Mouse (Mus musculus): ENCODE measurements around the gene Ldb3. TPM values are rescaled to one million over a fixed set of nuclear protein-coding genes. Genes with fewer than 3 reads are reported as not detected.

The Ldb3 gene
- polyA plus RNA-seq, 1 experiment, result 6.6 TPM

DNA sequence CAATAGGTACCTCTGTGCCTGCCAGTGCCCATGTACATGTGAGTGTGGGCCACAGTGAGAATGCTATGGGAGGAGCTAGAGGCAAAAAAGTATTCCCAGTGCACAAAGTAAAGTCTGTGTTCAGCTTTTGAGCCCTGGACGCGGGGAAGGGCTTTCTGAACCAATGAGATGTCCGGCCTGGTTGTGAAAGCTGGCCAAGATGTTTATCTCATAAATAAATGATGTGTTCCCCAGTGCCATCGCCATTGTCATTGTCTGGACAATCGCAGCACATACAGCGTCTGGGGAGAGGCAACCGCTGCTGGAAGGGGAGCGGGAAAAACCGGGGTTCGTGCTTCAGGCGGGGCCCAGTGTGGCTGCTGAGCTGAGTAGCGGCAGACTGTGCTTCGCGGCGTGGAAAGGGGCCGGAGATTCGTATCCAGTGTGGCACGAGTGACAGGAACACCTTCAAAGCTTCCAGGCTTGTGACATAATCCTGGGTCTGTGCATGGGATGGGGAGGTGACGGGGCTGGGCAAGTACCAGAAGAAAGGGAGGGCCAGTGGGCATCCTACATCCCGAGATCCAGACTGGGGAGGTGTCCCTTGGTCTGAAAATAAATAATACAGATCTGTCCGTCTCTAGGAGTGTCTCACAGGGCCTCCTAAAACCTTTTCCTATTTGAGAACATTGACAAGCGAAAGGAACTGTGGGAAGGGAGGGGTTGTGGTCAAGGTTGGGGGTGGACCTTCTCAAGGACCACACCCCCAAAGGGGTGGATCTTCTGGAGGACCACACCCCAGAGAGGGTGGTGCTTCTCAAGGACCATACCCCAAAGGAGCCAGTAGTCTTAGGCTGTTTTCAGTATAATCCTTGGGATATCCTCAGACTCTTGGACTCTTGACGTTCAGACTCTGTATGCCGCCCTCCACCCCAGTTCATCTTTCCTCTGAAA is 2.5 kb upstream of the Ldb3 start:
- DNase-seq (ENCODE audit: low read depth), result no peak

DNA sequence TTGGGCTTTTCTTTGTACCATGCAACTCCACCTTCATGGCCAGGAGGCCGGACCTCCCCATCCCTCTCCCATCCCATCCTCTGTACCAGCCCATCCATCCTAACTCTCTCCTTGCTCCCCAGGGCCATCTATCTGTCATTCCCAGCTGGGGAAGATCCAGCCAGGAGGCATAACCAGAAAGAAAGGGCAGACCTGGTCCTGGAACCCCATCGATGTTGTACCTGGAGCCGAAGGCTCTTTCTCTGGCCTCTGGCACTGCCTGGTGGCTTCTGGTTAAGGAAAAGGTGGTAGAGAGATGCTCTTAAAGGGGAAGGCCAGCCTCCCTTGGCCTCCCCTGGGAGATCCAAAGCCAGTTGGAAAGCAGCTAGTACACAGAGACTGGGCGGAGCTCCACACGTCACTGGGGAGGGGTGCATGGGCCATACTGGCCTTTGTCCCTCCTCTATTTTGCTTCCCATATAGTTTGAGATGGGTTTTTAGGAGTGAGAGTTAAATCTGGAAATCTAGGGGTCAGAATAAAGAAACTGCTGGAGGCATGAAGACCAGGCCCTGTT is 1.6 kb upstream of the Ldb3 start:
- DNase-seq (ENCODE audit: low read depth), result no peak

DNA sequence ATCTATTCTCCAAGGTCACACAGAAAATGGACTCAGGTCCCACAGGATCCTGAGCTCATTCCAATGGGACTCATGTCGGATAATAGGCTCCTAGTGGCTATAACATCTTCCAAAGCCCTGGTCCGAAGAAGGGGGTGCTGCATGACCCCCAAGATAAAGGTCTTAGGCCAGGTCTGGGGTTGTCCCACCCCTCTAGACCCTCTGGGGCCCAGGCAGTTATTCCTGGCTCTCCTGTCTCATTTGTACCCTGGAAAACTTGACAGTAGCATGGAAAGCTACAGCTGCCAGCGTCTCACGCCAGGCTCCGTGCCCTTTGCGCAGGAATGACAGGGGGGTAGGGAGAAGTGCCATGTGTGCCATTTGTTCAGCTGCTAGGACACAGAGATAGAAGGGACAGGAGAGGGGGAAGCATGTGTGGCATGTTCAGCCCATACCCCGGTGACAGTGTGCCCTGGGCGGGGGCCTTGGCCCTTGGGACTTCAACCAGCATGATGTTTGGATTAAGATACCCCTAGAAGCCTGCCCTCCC is 767 bp upstream of the Ldb3 start:
- no peak for DNase-seq (ENCODE audit: low read depth)

DNA sequence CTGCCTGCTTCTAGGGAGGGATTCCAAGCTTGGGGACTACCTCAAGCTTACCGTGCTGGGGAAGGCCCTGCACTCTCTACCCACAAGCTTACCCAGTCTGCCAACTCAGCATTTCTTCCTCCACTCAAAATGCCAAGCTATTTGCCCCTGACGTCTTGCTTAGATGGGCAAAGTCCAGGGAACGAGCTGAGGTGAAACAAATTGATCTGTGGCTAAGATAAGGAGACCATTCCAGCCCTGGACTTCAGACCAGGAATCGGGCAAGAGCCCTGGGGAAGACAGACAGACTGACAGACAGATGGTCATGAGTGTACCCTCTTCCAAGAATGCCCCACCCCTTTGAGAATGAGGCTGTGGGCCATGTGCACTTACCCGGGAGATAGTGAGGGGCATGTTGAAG is 477 bp downstream of the Ldb3 start:
- DNase-seq (ENCODE audit: low read depth), result no peak

DNA sequence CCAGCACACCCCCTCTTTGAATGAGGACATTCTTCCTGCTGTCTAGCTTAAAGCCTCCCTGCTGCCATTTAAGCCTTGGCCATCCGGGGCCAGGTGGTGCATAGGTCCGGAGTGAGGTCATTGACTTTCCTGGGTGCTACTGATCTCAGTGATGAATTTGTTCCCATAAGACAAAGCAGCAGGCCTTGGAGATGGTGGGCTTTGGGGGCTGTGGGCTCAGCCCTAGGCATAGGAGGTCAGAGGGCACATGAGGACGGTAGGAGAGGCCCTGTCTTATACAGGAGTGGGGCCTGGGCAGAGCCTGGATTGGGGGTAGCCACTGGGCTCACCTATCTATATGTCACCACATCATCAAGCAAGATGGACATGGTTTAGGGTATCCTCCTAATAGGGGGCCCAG is 1.6 kb downstream of the Ldb3 start:
- DNase-seq (ENCODE audit: low read depth), result no peak

DNA sequence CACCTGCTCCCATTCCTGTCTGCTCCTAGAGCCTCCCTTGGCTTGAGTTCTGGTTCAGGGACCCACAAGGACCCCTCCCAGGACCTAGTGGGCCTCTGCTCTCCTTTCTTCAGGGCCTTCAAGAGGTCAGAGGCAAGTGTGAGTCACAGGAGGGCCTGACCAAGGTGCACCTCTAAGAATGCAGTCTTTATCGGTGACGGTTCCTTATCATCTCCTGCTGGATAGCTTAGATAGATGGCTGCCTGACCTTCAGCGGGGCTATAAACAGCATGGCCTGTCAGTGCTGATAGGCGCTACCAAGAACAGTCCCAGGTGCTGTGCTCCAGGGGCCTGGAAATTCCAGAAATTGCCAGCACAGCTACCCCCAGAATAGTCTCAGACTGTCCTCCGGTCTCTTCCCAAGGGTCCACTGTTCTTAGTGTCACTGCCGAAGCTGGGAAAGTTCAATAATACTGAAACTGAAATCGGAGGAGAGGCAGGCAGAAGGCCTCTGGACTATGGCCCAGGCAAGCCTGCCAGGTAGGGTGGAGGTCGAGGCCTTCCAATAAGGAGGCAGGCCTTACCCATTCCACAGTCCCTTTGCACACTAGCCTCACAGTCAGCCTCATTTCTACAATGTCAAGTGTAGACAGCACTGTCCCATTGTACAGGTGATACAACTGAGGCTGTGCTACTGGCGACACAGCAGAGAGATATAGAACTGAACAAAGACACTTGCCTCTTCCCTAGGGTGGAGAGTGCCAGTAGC is 3.0 kb downstream of the Ldb3 start:
- no peak for DNase-seq (ENCODE audit: low read depth)

DNA sequence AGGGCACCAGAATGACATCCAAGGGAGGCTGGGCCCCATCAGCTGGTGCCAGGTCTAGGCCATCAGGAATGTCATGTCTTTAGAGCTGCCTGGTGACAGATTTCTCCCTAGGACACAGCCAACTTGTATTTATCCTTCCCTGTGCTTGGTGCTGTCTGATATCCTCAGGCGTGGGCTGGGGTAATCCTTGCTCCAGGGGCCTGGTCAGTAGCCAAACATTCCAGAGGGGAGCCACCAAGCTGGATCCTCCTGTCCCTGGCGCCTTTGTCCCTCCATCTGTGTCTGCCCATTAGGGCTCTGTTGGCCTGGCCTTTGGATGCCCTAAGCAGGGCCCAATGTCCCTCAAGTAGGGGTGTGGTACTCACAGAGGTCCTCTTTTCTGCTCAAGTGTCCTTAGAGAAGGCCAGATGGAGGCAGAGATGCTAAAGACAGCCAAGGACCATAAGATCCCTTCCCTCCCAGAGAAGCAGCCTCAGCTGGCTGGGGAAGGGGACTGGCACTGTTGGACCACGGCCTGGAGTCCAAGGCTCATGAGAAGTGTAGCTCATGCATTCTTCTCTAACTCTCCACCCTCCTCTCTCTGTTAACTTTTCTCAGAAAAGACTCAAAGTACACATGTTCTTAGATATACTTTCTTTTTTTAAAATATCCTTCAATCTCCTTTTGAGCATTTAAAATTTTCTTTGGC is 5.6 kb downstream of the Ldb3 start:
- DNase-seq (ENCODE audit: low read depth), result no peak

DNA sequence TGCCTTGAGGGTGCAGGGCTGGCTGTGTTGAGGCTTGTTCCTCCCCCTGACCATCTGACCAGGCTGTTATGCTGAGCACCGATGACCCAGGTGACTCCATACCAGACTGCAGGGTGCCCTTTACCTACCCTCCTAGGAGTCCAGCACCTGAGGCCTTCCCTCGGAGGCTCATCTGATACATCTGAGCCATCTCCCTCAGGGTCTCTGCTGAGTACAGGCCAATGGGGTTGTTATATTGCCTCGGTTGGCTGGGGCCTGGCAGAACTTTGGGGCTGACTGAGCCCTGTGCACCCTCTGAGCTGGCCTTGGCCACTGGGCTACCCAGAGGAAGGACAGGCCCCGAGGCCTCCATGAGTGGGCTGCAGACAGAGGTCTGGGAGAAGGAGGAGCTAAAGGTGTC is 11.6 kb downstream of the Ldb3 start:
- no peak for DNase-seq (ENCODE audit: low read depth)

DNA sequence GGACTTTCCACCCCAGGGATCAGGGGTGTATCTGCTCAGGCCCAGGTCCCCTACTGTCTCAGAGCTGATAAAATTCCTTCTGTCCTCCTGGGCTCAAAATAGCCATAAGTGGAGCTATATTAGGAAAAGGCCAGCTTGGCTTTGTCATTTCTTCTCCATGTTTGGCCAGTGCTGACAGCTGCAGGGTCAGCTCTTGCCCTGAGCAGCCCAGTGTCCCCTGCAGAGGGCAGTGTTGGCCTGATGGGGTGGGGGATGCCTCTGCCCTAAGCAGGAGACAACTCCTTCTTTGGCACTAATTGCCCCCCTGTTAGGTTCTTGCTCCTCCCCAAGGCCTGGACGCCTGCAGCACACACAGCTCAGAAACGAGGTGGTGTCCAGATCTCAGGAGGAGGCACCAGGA is 14.4 kb downstream of the Ldb3 start:
- DNase-seq (ENCODE audit: low read depth), result no peak

DNA sequence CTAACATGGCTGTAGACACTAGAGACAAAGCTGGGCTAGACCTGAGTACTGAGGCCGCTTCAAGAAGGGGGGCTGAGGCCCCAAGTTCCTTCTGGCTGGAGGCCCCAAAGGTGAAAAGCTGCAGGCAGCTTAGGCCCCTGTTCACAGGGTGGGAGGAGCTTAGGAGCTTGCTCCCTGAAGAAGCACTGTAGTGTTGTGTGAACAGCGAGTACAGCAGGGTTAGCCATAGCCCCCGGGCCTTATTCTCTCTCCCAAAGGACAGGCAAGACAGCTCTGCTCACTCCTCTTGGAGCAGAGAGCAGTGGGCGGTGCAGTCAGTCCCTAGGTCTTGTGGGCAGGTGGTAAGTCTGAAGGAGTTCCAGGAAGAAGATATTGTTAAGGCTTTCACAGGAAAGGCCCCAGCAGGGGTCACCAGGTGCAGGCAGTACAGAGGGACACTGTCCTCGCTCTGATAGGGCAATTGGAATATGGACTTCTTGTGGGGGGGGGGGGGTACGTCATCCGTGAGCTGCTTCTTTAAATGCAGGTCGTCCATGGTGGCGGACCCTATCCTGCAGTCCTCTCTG is 15.1 kb downstream of the Ldb3 start:
- DNase-seq (ENCODE audit: low read depth), result no peak

DNA sequence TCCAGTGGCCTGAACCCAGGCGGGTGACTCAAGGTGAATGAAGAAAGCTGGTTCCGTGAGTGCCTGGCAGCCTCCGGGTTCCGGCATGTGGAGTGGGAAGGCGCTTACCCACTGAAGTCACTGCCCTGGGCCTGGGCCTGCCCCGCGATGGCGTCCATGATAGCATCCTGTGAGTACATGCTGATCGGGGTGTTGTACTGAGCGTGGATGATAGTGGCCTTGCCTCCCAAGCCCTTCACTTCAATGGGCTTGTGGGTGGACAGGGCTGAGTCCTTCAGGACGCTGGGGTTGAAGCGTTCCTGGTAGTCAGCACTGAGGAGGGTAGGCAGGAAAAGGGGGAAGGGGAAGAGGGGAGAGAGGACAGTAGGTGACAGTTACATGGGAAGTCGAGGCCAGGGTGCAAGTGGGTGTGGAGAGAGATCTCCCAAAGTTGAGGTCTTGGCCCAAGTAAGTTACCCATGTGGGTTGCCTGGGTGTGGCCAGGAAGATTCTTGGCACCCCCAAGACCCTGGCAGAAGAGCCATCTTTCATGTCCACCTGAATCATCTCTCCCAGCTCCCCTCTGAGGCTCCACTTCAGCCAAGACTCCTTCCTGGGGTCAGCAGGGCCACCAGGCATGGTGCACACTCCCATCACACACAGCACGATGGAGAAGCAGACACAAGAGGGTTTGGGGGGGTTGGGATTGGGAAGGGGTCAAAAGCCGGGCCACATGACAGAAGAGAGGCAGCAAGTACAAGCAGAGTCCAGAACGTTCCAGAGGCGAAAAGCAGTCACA is 16.7 kb downstream of the Ldb3 start:
- DNase-seq (ENCODE audit: low read depth), result no peak

DNA sequence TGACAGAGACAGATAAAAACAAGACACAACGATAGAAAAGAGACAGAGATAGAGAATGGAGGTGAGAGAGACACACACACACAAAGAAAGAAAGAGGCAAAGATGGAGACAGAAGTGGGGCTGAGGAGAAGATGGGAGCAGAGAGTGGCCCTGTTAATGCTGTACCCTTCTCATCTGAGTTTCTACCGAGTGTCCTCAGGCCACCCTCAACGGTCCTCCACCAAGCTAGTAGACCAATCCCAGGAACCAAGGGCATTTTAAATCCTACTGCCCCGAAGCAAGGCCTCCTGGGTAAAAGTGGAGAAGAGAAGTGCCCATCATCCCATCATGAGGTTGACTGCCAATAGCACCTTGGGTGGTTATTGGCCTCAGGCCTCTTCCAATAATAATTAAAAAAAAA is 17.6 kb downstream of the Ldb3 start:
- DNase-seq (ENCODE audit: low read depth), result no peak

DNA sequence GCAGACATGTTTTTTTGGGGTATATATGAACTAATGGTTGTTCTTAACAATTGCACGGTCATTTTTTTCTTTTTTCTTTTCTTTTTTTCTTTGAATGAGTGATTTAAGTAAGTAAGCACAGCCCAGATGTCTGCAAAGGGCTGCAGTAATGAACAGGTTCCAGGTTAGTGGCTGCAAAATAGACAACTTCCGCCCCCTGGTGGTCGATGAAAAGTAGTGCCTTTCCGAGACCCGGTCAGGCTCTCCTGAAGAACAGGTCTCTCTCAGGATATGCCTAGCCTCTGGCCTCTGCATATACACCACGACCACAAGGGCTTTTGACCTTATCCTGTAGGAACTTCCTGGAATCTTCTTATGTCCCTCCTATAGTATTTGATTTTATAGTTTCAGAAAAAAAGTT is 18.2 kb downstream of the Ldb3 start:
- DNase-seq (ENCODE audit: low read depth), result no peak

DNA sequence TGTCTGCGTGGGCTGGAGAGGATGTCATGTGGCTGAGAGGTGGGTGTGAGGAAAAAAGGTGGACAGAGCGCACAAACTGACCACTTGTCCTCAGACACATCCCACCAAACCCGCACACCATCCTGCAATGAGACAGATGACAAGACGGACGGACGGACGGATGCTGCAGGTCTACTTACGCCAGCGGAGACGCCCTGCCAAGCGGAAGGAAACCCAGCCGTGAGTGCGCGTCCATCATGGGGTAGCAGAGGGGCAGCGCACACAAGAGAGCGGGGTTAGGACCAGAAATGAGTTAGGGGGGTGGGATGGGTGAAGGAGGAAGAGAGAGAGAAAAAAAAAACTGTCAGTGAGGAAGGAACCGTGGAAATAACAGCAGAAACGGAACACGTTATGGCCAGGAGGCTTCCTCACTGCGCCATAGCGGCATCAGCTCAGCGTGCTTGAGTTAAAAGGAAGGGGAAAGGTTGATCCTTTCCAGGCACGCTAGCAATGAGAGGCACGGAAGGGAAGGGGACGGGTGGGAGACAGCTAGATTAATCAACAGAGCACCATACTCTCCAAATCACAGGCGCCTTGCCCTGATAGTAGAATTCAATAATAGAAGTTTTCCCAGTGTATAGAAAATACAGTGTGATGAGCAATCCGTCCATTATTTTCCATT is 18.8 kb downstream of the Ldb3 start:
- no peak for DNase-seq (ENCODE audit: low read depth)

DNA sequence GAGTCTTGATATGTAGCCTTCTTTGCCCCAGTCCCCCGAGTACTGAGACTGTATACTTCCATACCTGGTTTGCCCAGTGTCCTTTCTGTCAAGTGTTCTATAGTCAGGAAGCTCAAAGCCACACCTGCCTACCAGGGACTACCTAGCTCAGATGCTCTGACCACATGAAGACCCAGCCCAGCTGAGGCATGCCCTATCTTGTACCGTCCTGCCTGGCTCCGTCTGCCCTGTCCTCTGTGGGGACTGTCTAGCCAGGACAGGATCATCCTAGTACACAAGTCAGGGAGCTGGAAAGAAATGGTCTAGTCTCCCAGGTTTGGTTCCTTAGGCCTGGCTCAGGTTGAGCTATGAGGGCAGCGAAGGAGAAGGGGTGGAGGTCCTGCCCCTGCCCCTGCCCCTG is 19.9 kb downstream of the Ldb3 start:
- no peak for DNase-seq (ENCODE audit: low read depth)

DNA sequence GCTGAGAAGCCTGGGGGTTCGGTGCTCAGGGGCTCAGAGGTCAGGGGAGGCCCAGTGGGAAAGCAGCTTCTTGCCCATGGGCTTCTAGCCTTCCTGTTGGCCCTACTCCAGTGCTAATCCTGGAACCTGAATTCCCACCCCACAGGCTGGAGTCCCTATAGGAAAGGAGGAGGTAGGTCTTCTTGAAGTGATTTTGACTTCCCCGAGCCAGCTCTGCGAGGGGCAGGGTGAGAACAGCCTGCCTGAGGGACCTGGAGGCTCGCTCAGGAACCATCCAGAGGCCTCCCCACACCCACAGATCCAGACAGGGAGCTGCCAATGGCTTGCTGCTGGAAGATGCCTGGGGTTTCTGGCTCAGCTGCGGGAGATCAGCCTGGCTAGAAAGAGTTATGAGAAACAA is 20.8 kb downstream of the Ldb3 start:
- no peak for DNase-seq (ENCODE audit: low read depth)

DNA sequence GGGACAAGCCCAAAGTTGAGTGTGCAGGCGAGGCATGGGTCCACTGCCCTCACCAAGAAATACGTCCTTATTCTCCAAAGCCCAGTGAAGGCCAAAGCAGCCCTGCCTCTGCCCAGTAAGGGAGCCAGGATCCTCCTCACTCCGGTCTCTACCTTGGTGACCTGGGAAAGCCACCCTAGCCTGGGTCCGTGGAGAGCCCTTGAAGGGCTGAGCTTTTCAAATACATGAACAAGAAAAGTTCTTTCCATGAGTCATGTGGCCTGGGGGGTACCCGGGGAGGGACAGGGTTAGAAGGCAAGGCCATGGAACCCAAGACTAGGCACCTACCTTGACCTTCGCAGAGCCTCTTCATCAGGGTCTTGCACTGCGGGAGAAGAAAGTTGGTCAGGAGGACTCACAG is 22.0 kb downstream of the Ldb3 start:
- no peak for DNase-seq (ENCODE audit: low read depth)

DNA sequence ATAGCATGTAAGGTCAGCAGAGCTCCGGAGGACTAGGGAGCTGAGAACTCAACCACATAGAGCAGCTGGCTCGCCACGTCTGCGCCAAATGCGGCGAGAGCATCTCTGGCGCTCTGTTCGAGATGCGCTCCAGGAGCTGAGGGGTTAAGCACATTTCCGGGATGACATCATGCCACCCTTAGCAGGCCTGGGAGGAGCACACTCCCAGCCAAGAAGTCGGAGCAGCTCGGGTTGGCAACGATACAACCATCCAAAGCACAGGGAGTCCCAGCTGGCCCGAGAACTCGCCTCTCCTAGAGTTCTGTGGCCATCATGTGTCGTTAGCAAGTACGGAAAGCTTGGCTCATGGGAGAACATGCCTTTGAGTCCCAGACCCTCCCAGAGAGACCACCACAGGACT is 22.8 kb downstream of the Ldb3 start:
- DNase-seq (ENCODE audit: low read depth), result no peak

DNA sequence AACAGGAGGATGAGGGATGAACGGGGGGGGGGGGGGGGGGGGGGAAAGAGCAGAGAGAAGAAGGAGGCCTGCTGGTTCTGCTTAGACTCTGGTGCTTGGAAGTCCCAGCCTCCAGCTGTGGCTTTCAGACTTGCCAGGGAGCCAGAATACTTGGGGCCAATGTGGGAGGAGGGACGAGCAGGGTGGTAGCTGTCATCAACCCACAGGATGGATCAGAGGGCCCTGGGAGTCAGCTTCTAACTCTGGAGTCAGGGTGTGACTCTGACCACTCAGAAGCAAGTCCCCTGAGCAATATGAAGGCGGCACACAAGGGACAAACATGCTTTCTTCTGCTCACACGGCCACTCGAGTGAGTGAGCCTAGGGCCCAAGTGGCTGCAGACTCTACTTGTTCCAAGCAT is 23.8 kb downstream of the Ldb3 start:
- DNase-seq (ENCODE audit: low read depth), result no peak

DNA sequence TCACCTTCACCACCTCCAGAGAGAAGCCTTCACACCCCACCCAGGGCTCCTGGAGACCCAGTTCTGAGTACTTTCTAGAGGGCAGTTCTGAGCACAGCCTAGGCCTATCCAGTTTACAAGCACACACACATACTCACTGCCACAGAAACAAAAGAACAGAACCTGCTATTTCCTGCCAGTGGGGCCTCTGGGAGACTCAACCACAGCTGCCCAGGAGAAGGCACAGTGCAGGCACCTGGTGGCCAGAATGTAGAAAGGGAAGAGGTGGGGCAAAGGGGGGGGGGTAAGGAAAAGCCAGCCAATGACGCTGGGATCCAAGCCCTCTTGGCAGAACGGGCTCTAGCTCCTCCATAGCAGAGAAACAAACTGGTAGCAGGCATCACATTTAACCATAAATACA is 26.1 kb downstream of the Ldb3 start:
- DNase-seq (ENCODE audit: low read depth), result no peak
